Mouse (Mus musculus) left cerebral cortex, adult 2 months (tissue): ENCODE data around the gene Sult1e1. TPM values are rescaled to one million over a fixed set of nuclear protein-coding genes. Genes with fewer than 3 reads are reported as not detected.

Experiments used
- DNase-seq, 2 experiments: peaks; one replicate each; pipeline ENCODE4 v3.0.0; 2021 to 2022; ENCODE audit warnings: low spot score in 2 of 2, mixed read lengths in 1 of 2; ENCODE audit errors: extremely low spot score in 1 of 2
- H3K27ac ChIP-seq: fragments of 200-600 bp; 2 replicates; pipeline ENCODE4 v1.8.1; 2022
- H3K4me3 ChIP-seq: fragments of 200-600 bp; 2 replicates; pipeline ENCODE4 v1.8.1; 2022
- CTCF ChIP-seq: fragments of 200-600 bp; IDR thresholded peaks from 2 replicates; pipeline ENCODE4 v1.8.1; 2022; ENCODE audit warnings: antibody characterized with exemption, mild to moderate bottlenecking, moderate library complexity
- intact Hi-C: fragments of 180-260 bp; cut with DNase I; formaldehyde crosslinking; loops from one replicate; pipeline ENCODE4 v1.15.1; 2025
- microRNA-seq, 2 experiments: library from miRNA; unstranded; fragments of <30 nt; microRNA quantifications; one replicate each; pipeline ENCODE4 v1.2.0; 2021
- total RNA-seq, 2 experiments: library from RNA; stranded (reverse); gene quantifications; 2 replicates each; pipeline ENCODE4 v1.2.3; 2021

Sult1e1 gene
- total RNA-seq, 2 experiments from 2014 or later, result not detected

- no peak for TF ChIP-seq CTCF
- Histone ChIP-seq H3K4me3 (no peak overlapping the region), H3K27ac (no peak overlapping the region)
- DNase-seq, result no peak
- intact Hi-C loops, result no loop called here
Measured at GRCm38 (mm10) chr5:87562966-87563365, 28.4 kb downstream of the Sult1e1 start.

- Histone ChIP-seq H3K4me3 (no peak overlapping the region), H3K27ac (no peak overlapping the region)
- intact Hi-C loops, result no loop called here
Measured at GRCm38 (mm10) chr5:87562526-87562925, 28.9 kb downstream of the Sult1e1 start.

DNA sequence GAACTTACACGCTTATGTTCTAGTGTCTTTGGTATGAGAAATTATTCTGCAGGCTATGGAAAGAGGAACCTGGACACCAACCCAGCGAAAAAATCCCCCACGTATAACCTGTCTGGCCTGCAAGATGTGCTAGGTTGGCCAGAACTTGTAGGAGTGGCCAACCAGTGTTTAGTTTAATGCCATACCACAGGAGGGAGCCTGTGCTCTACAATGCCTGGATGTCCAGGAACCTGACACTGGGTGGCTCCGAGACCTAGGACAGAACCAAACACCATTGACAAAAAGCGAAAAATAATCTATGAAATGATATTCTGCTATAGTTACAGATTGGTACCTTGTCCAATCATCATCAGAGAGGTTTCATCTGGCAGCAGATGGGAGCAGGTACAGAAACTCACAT, 31.2 kb downstream of the Sult1e1 start:
- intact Hi-C loops, result no loop called here
- Histone ChIP-seq H3K4me3 (no peak overlapping the region), H3K27ac (no peak overlapping the region)
- no peak for TF ChIP-seq CTCF
- DNase-seq, result no peak

More at GRCm38 (mm10) chr5:87562526-87562925, 28.9 kb downstream of the Sult1e1 start:
- no peak for DNase-seq
- no peak for TF ChIP-seq CTCF

- H3K4me3 ChIP-seq, result no peak overlapping the region
- intact Hi-C loops, result no loop called here
- no peak for TF ChIP-seq CTCF
- no peak for DNase-seq
- H3K27ac ChIP-seq, result no peak overlapping the region
Measured at GRCm38 (mm10) chr5:87550935-87551334, 40.5 kb downstream of the Sult1e1 start.

DNA sequence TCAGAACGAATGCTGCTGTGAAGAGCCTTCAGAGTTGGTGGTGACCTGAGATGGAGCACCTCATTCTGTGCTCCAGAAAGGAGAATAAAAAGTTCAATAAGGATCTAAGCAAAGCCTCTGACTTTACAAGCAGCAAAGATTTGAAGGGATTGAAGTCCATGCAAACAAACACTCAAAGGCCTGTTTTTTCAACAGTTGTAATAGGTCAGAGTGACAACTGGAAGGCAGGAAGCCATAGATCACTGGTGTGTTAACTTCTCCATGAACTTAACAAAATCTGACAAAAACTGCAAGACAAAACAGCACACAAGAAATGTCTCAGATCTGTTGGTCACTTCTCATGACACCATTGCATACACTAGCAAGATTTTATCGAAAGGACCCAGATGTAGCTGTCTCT, 53.3 kb downstream of the Sult1e1 start, which contains the start of gene Sult1b1:
Sult1b1 (minus strand) TSS at position 85 of the 400 bp plus-strand sequence.
- TF ChIP-seq CTCF, result no peak
- DNase-seq, result no peak
- Histone ChIP-seq H3K4me3 (no peak within 1 kb of the TSS), H3K27ac (no peak within 1 kb of the TSS)
- intact Hi-C loops, result no loop called here

GRCm38 (mm10) chr5:87535994-87536644, 55.3 kb downstream of the Sult1e1 start:
- H3K27ac ChIP-seq, result no peak overlapping the region
- H3K4me3 ChIP-seq, result no peak overlapping the region
- DNase-seq, result no peak
- intact Hi-C loops, result no loop called here
- no peak for TF ChIP-seq CTCF

DNA sequence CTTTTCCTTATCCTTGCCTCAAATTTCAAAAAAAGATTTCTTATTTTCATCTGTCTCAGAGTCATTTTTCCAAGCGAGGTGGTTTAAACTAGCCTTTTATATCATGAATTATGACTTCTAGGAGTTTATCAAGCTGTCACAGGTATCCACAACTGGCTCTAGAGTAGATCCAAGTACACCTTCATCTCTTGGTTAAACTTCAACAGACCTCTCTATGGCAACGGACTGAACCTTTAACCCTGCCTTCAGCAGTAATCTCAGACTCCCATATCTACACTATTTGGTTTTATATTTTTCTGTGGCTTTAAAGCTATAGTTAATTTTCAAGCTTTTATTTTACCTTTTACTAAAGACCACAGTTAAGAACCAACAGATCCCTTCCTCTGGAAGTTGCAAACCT, 59.1 kb downstream of the Sult1e1 start:
- DNase-seq, result no peak
- TF ChIP-seq CTCF, result no peak
- intact Hi-C loops, result no loop called here
- no peak overlapping the region for H3K27ac ChIP-seq
- no peak overlapping the region for H3K4me3 ChIP-seq

Small RNA genes lying within 50 kb of the gene (microRNA-seq; reads per million reads assigned to microRNA genes)
- 0 reads per million in 2 experiments for gene Mir3969

Other genes starting within 250 kb of the Sult1e1 start
- gene Ugt2b38, start 167.4 kb downstream of the Sult1e1 start, total RNA-seq, result not detected
- not detected for gene Ugt2a2, start 109.3 kb downstream of the Sult1e1 start, total RNA-seq
- not detected for gene Gm43638, start 104.8 kb downstream of the Sult1e1 start, total RNA-seq
- gene Ugt2a1, start 100.7 kb downstream of the Sult1e1 start, total RNA-seq, result not detected
- not detected for gene Sult1b1, start 53.4 kb downstream of the Sult1e1 start, total RNA-seq
- not detected for gene Sult1d1, start 22.6 kb downstream of the Sult1e1 start, total RNA-seq
- not detected for gene Csn1s1, start 74.6 kb upstream of the Sult1e1 start, total RNA-seq
- not detected for gene Csn2, start 108.0 kb upstream of the Sult1e1 start, total RNA-seq
- gene Csn1s2a, start 183.0 kb upstream of the Sult1e1 start, total RNA-seq, result not detected
- gene Csn1s2b, start 216.5 kb upstream of the Sult1e1 start, total RNA-seq, result not detected
- gene Prr27, start 234.1 kb upstream of the Sult1e1 start, total RNA-seq, result not detected